Mouse (Mus musculus) kidney, adult 18-20 months (tissue): ENCODE measurements around the gene Gramd1b.

ENCODE experiments used
- DNase-seq: peaks from one replicate; pipeline ENCODE4 v3.0.0; 2021

Gramd1b gene

DNA sequence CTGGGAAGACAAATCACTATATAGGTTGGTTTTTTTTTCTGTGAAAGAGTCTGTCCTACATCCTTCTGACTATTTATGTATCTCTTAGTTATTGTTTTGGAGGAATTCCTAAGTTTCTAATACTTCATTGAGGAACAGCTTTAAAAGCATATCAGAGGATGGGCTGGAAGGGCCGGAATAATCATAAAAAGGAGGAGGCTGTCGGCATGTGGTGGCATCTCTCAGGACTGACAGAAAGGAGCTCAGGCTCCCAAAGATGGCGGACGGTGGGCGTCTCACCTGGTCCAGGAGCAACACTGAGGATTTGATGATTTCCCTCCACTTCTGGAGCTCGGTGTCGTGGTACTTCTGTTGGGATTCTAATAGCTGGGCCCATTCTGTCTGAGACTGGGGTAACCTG lies 231.9 kb downstream of the Gramd1b start:
- DNase-seq: no peak

DNA sequence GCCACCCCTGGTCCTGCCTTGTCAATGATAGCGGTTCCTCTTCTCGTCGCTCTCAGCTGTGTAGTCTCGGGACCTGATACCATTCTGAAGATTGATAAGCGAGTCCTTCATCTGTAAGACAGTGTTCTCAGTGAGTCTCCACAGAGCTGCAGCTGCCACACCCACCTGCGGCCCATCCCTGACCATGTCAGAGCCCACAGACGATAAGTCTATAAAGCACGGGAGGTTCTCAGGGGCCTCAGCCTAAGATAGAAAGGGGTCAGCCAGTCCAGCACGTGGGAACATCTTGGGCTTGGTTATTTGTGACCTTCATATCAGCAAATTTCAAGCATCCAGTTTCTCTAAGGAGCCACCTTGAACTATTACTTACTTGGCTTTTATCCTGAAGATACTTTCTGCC lies 233.2 kb downstream of the Gramd1b start:
- DNase-seq: no peak

DNA sequence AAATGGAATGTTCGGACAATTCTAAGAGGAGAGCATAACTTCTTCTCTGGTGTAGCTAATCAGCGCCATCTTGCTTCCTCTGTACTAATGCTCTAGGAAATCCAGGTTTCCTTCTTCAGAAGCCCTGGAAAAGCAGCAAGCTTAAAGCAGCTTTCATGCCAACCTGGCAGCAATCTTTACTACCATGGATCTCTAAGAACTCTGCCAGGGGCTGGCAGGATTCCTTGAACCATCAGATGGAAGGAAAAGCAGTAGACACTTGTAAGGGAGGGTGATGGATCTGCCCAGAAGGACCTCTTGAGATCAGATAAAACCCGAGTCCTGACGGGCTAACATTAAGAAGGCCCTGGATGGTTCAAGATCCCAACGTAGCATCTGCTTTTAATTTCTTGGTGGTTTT lies 234.9 kb downstream of the Gramd1b start:
- DNase-seq: no peak

DNA sequence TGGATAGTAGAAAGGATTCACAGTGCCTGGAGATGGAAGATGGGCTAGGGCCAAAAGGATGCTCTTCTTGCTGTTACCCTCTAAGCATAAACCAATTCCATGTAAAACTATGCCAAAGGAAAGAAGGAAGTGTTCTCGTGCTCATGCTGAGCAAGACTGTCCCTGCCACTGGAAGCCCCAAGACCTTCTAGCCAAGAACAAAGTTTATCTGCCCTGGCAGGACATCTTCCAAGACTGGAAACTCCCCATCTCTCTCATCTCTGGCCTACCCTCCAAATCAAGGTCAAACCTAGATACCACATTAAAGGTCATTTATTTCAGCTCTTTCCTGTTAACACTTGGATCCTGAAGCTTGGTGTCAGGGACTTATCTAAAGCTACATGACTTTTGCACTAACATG lies 236.3 kb downstream of the Gramd1b start:
- DNase-seq: no peak

DNA sequence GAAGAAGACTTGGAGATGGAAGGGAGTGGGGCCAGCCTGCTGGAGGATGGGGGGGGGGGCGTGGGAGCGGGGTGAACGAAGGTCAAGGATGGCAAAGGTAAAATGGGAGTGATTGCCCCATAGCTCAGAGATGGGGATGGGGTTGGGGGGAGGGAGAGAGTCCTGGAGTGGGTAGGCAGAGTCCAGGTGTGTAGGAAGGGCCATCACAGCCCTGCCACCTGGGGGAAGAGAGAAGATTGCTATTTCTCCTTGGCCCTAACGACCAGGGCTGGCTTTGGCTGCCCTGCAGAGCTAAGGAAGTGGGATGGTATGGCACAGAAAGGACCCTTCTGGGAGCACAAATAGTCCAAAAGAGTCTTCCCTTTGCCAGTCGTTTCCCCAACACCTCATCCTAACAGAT lies 237.0 kb downstream of the Gramd1b start:
- no peak for DNase-seq

DNA sequence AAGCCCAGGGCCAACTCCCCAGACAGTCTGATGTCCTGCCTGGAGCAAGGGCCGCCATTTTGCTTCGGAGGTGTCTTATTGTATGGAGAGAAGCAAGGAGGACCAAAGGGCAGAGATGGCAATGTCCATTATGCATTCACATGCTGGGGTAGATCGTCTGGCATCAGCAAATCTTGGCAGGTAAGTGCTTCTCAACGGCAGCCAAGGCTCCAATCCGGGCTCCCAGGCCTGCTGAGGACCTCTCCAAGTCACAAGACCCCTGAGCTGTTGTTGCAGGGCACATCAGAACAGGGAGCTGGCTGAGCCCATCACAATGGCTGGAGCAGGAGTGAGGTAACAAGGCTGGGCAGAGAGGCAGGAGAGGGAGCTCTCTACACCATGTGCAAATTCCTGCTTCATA lies 237.4 kb downstream of the Gramd1b start:
- DNase-seq: no peak

DNA sequence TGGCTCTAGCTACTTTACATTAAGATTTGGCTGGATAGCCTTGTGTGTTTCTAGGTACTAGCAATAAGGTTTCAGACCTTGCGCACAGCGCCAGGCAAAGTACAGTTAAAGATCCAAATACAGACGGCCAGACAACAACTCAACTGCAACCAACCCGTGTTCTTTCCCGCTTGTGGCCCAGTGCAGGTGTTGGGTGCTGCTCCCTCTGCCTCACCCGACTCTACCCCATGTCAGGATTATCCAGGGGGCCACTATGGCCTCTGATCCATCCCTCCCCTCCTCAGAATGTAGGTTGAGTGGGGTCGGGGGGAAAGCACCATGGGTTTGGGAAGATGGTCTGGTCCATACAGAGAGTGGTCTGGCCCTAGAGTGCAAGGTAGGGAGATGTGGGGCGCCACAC lies 237.9 kb downstream of the Gramd1b start:
- no peak for DNase-seq

DNA sequence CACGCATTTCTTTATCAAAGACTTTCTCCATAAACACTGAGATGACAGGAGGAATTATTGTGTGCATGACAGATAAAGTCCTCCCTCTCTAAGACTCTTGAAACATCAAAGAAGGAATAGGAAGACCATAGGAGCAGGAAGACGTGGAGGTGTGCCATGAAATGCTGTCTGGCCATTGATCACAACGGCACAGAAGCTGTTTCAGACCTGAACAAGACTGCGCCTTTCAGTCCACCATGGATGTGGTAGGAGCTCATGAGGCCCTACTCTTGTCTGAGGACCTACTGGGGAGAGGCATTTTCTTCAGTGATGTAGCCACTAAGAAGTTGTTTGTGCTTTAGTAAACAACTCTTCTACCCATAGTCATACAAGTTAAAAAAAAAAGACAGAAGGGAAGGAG lies 238.7 kb downstream of the Gramd1b start:
- DNase-seq: no peak

DNA sequence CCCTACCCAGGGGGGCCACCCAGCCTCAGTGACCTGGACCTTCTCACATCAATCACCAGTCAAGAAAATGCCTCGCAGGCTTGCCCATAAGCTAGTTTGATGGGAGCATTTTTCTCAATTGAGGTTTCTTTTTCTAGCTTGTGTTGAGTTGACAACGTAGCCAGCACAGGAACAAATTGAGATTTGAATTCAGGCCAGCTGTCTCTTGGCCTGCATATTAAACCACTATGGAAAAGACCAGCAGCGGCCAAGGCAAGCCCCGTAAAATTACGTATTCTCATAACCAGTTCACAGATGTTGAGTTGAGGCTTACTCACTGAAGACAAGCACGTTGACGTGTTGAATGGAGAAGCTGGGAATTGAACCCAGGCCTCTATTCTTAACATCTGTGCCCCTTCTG lies 248.2 kb downstream of the Gramd1b start:
- no peak for DNase-seq

DNA sequence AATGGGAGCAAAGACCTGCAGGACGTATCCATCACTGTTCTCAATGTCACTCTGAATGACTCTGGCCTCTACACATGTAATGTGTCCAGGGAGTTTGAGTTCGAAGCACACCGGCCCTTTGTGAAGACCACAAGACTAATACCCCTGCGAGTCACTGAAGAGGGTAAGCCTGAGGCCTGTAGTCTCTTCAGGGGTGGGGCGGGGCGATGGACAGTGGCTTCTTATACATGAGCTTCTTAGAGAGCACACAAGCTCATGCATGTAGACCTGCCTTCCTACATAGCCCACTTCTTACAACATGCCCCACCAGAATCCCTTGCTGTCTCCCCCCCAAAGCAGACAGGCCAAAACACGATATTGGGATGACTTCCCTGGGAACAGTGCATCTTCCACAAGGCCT lies 251.7 kb downstream of the Gramd1b start:
- DNase-seq: no peak

DNA sequence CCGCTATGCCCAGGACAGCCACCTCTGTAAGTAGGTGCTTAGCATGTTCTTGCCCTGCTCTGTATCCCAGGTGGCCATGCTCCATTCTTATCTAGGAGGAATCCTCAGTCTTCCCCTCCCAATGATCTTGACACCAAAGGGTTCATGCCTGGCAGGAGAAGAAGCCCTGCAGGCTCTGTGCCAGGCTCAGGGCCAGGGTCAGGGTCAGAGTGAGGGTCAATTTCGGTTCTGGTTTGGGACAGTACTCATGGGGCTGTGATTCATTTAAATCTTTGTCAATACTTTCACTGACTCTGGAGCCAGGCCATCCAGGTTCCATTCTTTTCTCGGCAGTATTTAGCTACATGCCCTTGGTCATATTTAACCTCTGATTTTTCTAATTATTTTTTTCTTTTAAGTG lies 253.5 kb downstream of the Gramd1b start:
- DNase-seq: no peak

DNA sequence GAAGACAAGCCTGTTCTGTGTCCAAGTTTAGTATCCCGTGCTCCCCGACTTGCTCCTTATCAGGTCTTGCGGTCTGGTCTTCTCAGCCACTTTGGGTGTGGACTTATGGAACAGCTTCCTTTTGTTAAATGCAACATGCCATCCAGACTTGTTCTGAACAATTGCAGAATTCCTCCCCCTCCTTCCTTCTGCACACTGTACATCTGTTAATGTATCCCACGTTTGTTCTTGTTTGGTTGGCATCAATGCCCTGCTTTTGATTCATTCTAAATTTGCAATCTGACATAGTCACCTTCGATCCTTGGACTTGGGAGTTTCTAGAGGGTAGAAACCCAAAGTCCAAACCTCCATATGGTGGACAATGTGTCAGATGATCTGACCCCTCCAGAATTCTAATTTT lies 255.3 kb downstream of the Gramd1b start:
- DNase-seq: no peak

DNA sequence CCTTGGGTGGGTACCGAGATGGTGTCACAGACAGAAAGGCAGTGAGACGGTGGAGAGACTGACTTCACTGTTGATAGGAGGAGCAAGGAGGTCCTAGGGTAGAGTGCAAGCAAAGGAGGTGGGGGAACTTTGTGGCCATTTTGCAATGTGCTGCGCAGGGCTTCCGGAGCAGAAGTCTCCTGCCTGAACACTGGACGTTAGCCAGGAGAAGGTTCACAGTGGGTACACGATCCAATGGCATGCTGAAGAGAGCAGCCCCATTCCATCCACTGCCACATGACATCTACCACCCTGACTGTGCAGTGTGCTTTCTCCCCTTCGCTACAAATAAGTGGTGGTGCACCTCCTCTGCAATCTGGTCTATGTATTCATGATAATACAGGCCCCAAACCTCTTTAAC lies 258.4 kb downstream of the Gramd1b start:
- DNase-seq: no peak

DNA sequence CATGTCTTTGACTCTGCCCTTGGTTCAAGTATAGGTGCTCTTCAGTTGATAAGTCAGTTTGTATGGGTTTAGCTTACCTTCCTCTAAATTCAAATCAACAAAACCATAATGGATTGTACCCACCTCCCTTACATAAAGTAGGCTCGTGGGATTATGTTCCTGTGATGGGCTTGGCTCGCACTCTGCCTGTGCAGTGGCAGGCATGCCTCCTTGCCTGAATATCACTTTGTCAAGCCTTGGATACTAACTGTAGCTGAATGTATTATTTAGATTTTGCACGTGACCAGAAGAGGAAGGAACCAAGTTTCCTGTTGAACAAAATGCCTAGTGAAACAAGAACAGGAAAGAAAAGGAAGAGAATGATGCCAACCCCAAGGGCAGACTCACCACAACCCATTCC lies 260.1 kb downstream of the Gramd1b start:
- no peak for DNase-seq

DNA sequence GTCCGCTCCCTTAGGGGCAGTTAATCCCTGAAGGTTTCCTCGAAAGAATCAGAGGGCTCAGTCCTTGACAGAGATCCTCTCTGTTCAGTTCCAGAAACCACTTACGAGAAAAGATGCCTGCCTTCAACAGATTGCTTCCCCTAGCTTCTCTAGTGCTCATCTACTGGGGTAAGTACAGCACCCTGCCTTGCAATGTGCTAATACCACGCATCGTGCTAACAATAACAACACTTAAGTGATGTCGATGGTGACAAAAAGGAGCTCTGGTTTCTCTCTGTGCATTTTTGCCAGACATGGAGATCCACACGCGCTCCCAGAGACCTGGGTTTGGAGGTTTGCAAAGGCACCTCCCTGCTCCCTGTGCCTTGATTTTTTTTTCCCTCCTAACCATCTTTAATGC lies 261.3 kb downstream of the Gramd1b start:
- DNase-seq: no peak

DNA sequence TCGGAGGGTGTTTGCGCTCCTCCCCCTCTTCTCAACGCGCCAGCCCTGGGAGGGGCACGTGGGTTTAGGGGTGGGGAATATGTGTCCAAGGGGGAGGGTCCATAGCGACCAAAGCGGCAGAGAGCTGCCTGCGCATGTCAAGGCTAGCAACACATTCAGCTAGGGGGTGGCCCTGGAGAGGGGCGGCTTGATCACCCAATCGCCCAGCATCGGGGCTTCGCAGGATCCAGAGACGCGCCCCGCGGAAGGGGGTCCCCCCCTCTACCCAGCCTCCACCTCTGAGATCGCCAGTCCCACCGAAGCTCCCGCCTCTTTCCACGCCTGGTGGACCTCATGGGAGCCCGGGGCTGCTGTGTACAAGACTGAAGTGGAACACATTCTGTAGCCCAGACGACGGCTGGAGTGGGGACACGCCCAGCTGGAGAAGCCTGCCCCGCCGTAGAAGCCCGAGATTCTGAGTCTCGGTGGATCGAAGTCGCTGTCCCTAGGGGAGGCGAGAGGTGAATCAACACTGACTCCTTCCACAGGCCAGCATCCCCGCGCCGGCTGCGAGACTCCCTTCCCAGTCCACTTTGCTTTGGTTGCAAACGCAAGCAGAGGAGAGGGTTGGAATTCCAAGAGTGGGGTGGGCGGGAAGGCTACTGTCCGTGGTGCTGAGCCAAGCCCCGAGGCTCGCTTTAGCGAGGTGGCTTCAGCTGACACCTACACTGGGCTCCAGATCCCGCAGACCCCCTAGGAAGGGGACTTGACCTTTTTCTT lies 261.9 kb downstream of the Gramd1b start, which contains the start of gene Scn3b:
TSS of gene Scn3b (plus strand) at position 115 of the 759 bp plus-strand sequence.
- no peak for DNase-seq

DNA sequence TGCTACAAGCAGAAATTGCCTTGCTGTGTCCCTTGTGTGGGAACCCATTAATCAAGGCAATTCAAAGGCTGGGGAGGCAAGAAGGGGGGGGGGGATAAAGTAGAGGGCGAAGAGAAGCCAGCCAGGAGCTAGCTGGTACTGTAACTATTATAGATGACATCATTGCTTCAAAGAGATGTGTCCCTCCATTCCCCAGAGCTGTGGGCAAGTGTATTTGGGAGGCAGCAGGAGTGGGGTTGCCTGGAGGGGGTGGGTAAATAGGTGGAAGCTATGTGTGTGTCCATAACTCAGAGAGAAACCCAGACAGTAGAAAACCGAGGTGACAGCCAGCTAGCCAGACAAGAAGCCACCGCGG lies 262.5 kb downstream of the Gramd1b start:
- no peak for DNase-seq

DNA sequence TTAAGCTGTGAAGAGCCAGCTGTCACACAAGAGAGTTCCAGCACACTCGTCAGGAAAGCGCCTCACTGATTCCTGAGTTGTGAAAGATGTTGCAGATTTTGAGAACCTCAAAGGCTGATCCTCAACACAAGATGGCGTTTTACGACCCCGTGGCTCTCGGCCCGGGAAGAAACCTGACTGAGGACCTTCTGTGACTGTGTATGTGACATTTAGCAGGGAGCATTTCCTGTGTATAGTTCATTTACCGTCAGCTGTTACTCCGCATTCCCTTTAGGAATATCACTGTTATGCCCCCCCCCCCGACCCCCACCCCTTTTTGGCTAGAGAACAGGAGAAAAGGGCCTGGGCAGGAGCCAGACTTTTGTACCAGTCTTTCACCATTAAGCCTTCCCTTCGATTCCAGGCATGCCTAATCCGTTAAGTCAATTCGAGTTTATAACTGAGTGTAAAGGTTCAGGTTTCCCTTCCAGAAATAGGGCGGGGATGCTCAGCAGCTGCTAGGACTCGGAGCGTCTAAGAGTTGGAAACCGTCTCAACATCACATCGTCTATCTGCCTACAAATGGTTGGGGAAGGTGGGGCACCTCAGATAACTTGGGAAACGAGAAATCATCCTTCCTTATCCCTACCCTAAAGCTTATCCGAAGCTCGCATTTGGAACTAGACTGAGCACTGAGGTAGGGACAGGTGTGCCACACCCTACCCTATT lies 263.0 kb downstream of the Gramd1b start:
- no peak for DNase-seq

DNA sequence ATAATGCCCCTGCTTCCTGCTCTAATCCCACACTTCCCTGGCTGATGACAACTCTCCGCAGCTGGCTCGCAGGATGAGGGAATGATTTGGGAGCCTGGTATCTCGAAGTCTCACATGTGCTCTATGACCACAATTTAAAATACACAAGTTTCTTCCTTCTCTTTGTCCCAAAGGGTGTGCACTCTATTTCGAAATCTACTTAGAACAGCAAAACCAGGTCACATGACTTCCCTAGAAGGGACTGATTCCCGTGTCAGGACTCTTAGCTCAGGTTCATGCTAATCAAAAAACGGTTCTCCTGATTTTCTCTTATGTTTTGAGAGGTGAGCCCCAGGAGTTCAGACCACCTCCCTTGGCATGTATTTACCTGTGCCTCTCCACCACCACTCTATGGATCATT lies 267.3 kb downstream of the Gramd1b start:
- no peak for DNase-seq

DNA sequence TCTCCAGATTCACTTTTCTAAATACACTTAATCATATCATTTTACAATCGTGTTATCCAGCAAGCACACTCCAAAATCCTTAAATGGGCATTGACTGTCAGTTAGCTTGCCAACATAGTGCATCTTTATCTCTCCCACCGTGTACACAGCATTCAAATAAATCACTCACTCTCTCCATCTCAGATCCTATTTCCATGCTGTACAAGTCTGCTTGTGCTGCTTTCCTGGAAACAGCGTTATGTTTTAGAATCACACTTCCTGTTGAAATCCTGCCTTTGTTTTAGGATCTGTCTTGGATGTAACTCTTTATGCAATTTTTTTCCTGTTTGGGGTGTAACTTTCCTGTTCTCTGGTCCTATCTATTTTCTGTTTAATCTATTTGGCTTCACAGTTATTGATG lies 278.7 kb downstream of the Gramd1b start:
- DNase-seq: no peak

DNA sequence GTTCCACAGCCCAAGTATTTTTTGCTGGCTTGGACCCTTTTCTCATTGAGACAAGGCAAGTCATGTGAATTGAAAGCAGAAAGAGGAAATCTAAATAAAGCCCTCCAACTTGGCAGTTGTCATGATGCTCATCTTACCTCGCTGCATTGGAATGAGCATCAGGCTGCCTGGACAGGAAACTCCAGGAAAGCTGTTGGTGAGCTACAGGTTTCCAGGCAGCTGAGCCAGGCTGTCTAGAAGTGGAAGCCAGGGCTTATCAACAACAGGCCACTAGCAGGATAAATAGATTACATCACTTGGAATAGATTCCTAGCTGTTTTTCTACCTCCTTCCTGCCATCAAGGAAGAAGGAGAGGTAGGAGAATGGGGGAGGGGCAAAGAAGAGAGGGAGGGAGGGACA lies 282.1 kb downstream of the Gramd1b start:
- DNase-seq: no peak

DNA sequence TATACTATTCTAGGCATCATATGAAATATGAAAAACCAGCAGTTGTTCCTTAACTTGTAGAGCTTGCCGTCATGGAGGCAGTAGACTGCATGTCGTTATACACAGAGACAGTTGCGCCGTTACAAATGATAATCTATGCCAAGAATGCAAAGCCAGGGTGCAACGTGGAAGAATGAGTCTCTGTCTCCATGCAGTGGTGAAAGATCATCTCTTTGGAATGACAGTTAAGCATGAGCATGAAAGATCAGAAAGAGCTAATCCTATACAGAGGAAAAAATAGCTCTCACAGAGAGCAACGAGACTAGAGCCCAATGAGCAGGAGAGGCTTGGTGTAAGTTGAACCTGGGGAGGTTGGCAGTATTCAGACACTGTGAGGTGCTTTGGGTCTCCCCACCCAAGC lies 284.5 kb downstream of the Gramd1b start:
- no peak for DNase-seq

DNA sequence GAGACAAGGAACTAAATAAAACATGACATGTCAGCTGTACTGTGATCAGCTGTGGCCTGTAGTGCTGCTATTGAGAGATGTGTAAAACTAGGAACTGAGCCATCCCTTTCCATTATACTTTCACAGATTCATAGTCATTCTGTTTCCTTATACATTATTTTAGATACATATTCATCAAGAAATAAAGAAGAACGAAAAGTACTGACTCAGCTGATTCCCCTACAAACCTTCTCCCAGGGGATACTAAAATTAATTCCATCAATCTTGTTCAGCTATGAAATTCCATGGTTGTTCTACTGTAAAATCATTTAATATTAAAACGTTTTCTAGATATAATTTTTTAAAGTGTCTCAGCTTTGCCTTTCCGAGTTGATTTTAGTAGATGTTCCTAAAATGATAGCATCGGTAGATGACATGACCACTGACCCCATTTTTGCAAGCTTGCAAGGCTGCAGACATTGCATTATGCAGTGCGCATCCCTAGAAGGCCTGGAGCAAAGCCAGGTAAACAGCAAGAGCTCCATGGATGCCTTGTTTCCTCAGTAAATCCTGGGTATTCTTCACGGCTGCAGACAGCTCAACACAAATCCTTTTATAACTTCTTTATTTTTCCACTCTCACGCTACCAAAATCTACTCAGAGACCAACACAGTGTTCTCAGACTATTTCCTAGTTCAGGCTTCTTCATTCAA lies 285.1 kb downstream of the Gramd1b start:
- DNase-seq: no peak

DNA sequence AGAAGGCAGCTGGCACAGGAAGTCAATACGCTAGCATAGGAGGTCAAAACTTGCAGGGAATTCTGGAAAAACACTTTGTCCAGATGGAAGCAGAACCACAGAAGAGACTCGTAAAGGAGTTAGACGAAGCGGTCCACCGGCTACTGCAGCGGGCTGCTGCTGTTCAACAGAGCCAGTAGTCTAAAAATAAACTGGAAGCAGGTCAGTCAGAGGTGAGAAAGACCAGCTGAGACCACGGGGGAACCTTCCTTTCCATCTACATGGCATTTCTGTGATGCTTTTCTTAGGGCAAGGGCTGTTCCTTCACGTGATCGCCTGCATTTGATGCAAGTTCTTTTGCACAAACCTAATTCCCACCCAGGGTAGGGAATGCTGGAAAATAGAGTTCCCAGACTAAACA lies 285.7 kb downstream of the Gramd1b start:
- DNase-seq: no peak
